Mouse (Mus musculus) limb, embryonic 15.5 days (tissue): ENCODE results near the gene Hrh1. TPM values are rescaled to one million over a fixed set of nuclear protein-coding genes. Genes with fewer than 3 reads are reported as not detected.

Source experiments
- ATAC-seq: fragments of 200-750 bp; cut with Nextera tagmentation; 2 replicates; pipeline ENCODE4 v1.8.0; 2017; ENCODE audit warnings: low read depth, moderate TSS enrichment; ENCODE audit not compliant: insufficient number of reproducible peaks, low FRiP score, low TSS enrichment
- H3K27ac ChIP-seq: fragments of 300-500 bp; sonication (generic); 2 replicates; pipeline ENCODE4 v1.5.1; 2015; ENCODE audit warnings: moderate library complexity, mild to moderate bottlenecking, inconsistent platforms
- H3K27me3 ChIP-seq: fragments of 300-500 bp; sonication (generic); 2 replicates; pipeline ENCODE4 v1.6.1; 2015; ENCODE audit warnings: inconsistent platforms
- H3K36me3 ChIP-seq: fragments of 300-500 bp; sonication (generic); 2 replicates; pipeline ENCODE4 v1.6.1; 2015; ENCODE audit warnings: inconsistent platforms
- H3K4me1 ChIP-seq: fragments of 300-500 bp; sonication (generic); 2 replicates; pipeline ENCODE4 v1.6.1; 2015; ENCODE audit warnings: inconsistent platforms
- H3K4me2 ChIP-seq: fragments of 300-500 bp; sonication (generic); 2 replicates; pipeline ENCODE4 v1.6.1; 2015; ENCODE audit warnings: mild to moderate bottlenecking, inconsistent platforms
- H3K4me3 ChIP-seq: fragments of 300-500 bp; sonication (generic); 2 replicates; pipeline ENCODE4 v1.5.1; 2015; ENCODE audit warnings: mild to moderate bottlenecking, inconsistent platforms
- H3K9ac ChIP-seq: fragments of 300-500 bp; sonication (generic); 2 replicates; pipeline ENCODE4 v1.6.1; 2015; ENCODE audit warnings: inconsistent platforms
- H3K9me3 ChIP-seq: fragments of 300-500 bp; sonication (generic); 2 replicates; pipeline ENCODE4 v1.6.1; 2016; ENCODE audit warnings: inconsistent platforms
- WGBS: fragments of 180-500 bp; shearing (Covaris S2); methylation state at CpG from one replicate; pipeline ENCODE4 v1.1.7; 2015; 5-methylcytosine and 5-hydroxymethylcytosine counted together
- polyA plus RNA-seq: library from polyadenylated mRNA; unstranded; fragments of >200 nt; fragmentation: Nextera tagmentation; extraction: Ambion mirVana; gene quantifications from 2 replicates; pipeline ENCODE4 v1.2.1, GENCODE M21; 2015

Gene Hrh1
- 0.13 and 0.15 TPM in 2 replicates for polyA plus RNA-seq

GRCm38 (mm10) chr6:114397691-114398217, at the start of gene Hrh1:
Gene Hrh1, plus strand, starts transcription at chr6:114397936.
- Histone ChIP-seq H3K27me3 (peaks cover 64% of the 10 kb centered on the region), H3K27ac (no peak within 1 kb of the TSS), H3K4me2 (peak within 1 kb of the TSS; percentile 94), H3K36me3 (no peaks in the 10 kb centered on the region), H3K9ac (peak within 1 kb of the TSS; percentile 35), H3K4me1 (peaks cover 13% of the 10 kb centered on the region), H3K9me3 (no peaks in the 10 kb centered on the region), H3K4me3 (peak within 1 kb of the TSS; percentile 47)
- ATAC-seq, result no peak
- under 1% methylated on average over 53 of the region's 56 CpGs for WGBS

GRCm38 (mm10) chr6:114354635-114355034, 43.1 kb upstream of the Hrh1 start:
- Histone ChIP-seq H3K27ac (no peak overlapping the region), H3K4me2 (no peak overlapping the region), H3K36me3 (no peaks in the 10 kb centered on the region), H3K4me3 (no peak overlapping the region), H3K9me3 (no peaks in the 10 kb centered on the region), H3K27me3 (no peaks in the 10 kb centered on the region), H3K9ac (no peak overlapping the region), H3K4me1 (no peaks in the 10 kb centered on the region)
- WGBS, result 77% methylated on average over 4 of the region's 4 CpGs
- ATAC-seq, result no peak

GRCm38 (mm10) chr6:114358171-114358570, 39.6 kb upstream of the Hrh1 start:
- Histone ChIP-seq H3K27ac (no peak overlapping the region), H3K36me3 (no peaks in the 10 kb centered on the region), H3K4me1 (no peaks in the 10 kb centered on the region), H3K9me3 (no peaks in the 10 kb centered on the region), H3K27me3 (no peaks in the 10 kb centered on the region), H3K4me2 (no peak overlapping the region), H3K4me3 (no peak overlapping the region), H3K9ac (no peak overlapping the region)
- 50% methylated on average over 3 of the region's 3 CpGs for WGBS
- no peak for ATAC-seq

GRCm38 (mm10) chr6:114362355-114362754, 35.4 kb upstream of the Hrh1 start:
- H3K9me3 ChIP-seq, result no peaks in the 10 kb centered on the region
- H3K36me3 ChIP-seq, result no peaks in the 10 kb centered on the region
- H3K4me2 ChIP-seq, result no peak overlapping the region
- H3K9ac ChIP-seq, result no peak overlapping the region
- H3K27ac ChIP-seq, result no peak overlapping the region
- no peaks in the 10 kb centered on the region for H3K4me1 ChIP-seq
- 69% methylated on average over 4 of the region's 4 CpGs for WGBS
- no peak for ATAC-seq
- no peak overlapping the region for H3K4me3 ChIP-seq
- H3K27me3 ChIP-seq, result no peaks in the 10 kb centered on the region

- no peaks in the 10 kb centered on the region for H3K4me1 ChIP-seq
- H3K9ac ChIP-seq, result no peak overlapping the region
- no peak overlapping the region for H3K4me3 ChIP-seq
- H3K36me3 ChIP-seq, result no peaks in the 10 kb centered on the region
- no peaks in the 10 kb centered on the region for H3K9me3 ChIP-seq
- H3K4me2 ChIP-seq, result no peak overlapping the region
- no peak for ATAC-seq
- H3K27me3 ChIP-seq, result no peaks in the 10 kb centered on the region
- WGBS, result 75% methylated on average over 8 of the region's 8 CpGs
- no peak overlapping the region for H3K27ac ChIP-seq
Observed at GRCm38 (mm10) chr6:114363740-114364139, 34.0 kb upstream of the Hrh1 start.

GRCm38 (mm10) chr6:114364734-114365133, 33.0 kb upstream of the Hrh1 start:
- Histone ChIP-seq H3K27ac (no peak overlapping the region), H3K9ac (no peak overlapping the region), H3K4me3 (no peak overlapping the region), H3K4me2 (no peak overlapping the region), H3K4me1 (no peaks in the 10 kb centered on the region), H3K9me3 (no peaks in the 10 kb centered on the region), H3K27me3 (0 out of 2 replicates have a peak, but pooled peaks cover 4% of the 10 kb centered on the region), H3K36me3 (no peaks in the 10 kb centered on the region)
- no peak for ATAC-seq
- WGBS, result 56% methylated on average over 5 of the region's 5 CpGs

GRCm38 (mm10) chr6:114366191-114366590, 31.5 kb upstream of the Hrh1 start:
- no peak overlapping the region for H3K9ac ChIP-seq
- no peaks in the 10 kb centered on the region for H3K36me3 ChIP-seq
- 0 out of 2 replicates have a peak, but pooled peaks cover 4% of the 10 kb centered on the region for H3K27me3 ChIP-seq
- no peak for ATAC-seq
- no peaks in the 10 kb centered on the region for H3K9me3 ChIP-seq
- 69% methylated on average over 5 of the region's 5 CpGs for WGBS
- H3K4me1 ChIP-seq, result no peaks in the 10 kb centered on the region
- H3K4me3 ChIP-seq, result no peak overlapping the region
- no peak overlapping the region for H3K4me2 ChIP-seq
- H3K27ac ChIP-seq, result no peak overlapping the region

- H3K9ac ChIP-seq, result no peak overlapping the region
- ATAC-seq, result no peak
- no peak overlapping the region for H3K4me3 ChIP-seq
- H3K36me3 ChIP-seq, result no peaks in the 10 kb centered on the region
- no peak overlapping the region for H3K4me2 ChIP-seq
- H3K27me3 ChIP-seq, result 0 out of 2 replicates have a peak, but pooled peaks cover 4% of the 10 kb centered on the region
- no peaks in the 10 kb centered on the region for H3K9me3 ChIP-seq
- WGBS, result 55% methylated on average over 6 of the region's 6 CpGs
- H3K27ac ChIP-seq, result no peak overlapping the region
- no peaks in the 10 kb centered on the region for H3K4me1 ChIP-seq
Observed at GRCm38 (mm10) chr6:114367681-114368080, 30.1 kb upstream of the Hrh1 start.

GRCm38 (mm10) chr6:114368196-114368595, 29.5 kb upstream of the Hrh1 start:
- WGBS, result 82% methylated on average over 6 of the region's 6 CpGs
- 0 out of 2 replicates have a peak, but pooled peaks cover 4% of the 10 kb centered on the region for H3K27me3 ChIP-seq
- no peaks in the 10 kb centered on the region for H3K36me3 ChIP-seq
- no peaks in the 10 kb centered on the region for H3K4me1 ChIP-seq
- no peak overlapping the region for H3K4me2 ChIP-seq
- no peak overlapping the region for H3K27ac ChIP-seq
- H3K4me3 ChIP-seq, result no peak overlapping the region
- no peaks in the 10 kb centered on the region for H3K9me3 ChIP-seq
- no peak overlapping the region for H3K9ac ChIP-seq
- ATAC-seq, result no peak

GRCm38 (mm10) chr6:114372741-114373140, 25.0 kb upstream of the Hrh1 start:
- H3K4me3 ChIP-seq, result no peak overlapping the region
- ATAC-seq, result no peak
- no peaks in the 10 kb centered on the region for H3K9me3 ChIP-seq
- H3K9ac ChIP-seq, result no peak overlapping the region
- H3K27me3 ChIP-seq, result 0 out of 2 replicates have a peak, but pooled peaks cover 4% of the 10 kb centered on the region
- H3K27ac ChIP-seq, result no peak overlapping the region
- no peak overlapping the region for H3K4me2 ChIP-seq
- 89% methylated on average over 7 of the region's 7 CpGs for WGBS
- no peaks in the 10 kb centered on the region for H3K4me1 ChIP-seq
- no peaks in the 10 kb centered on the region for H3K36me3 ChIP-seq

- no peaks in the 10 kb centered on the region for H3K9me3 ChIP-seq
- ATAC-seq, result no peak
- no peaks in the 10 kb centered on the region for H3K36me3 ChIP-seq
- H3K9ac ChIP-seq, result no peak overlapping the region
- H3K4me2 ChIP-seq, result no peak overlapping the region
- H3K27ac ChIP-seq, result no peak overlapping the region
- H3K27me3 ChIP-seq, result no peaks in the 10 kb centered on the region
- WGBS, result 69% methylated on average over 3 of the region's 3 CpGs
- no peak overlapping the region for H3K4me3 ChIP-seq
- no peaks in the 10 kb centered on the region for H3K4me1 ChIP-seq
Observed at GRCm38 (mm10) chr6:114380872-114381271, 16.9 kb upstream of the Hrh1 start.

- no peaks in the 10 kb centered on the region for H3K36me3 ChIP-seq
- no peak for ATAC-seq
- H3K4me2 ChIP-seq, result no peak overlapping the region
- H3K9ac ChIP-seq, result no peak overlapping the region
- no peak overlapping the region for H3K27ac ChIP-seq
- peaks cover 9% of the 10 kb centered on the region for H3K27me3 ChIP-seq
- H3K4me3 ChIP-seq, result no peak overlapping the region
- 46% methylated on average over 6 of the region's 6 CpGs for WGBS
- H3K9me3 ChIP-seq, result no peaks in the 10 kb centered on the region
- H3K4me1 ChIP-seq, result no peaks in the 10 kb centered on the region
Observed at GRCm38 (mm10) chr6:114387320-114387719, 10.4 kb upstream of the Hrh1 start.

- 69% methylated on average over 4 of the region's 4 CpGs for WGBS
- H3K4me3 ChIP-seq, result no peak overlapping the region
- H3K27me3 ChIP-seq, result peaks cover 15% of the 10 kb centered on the region
- H3K27ac ChIP-seq, result no peak overlapping the region
- H3K9me3 ChIP-seq, result no peaks in the 10 kb centered on the region
- no peak overlapping the region for H3K9ac ChIP-seq
- no peaks in the 10 kb centered on the region for H3K4me1 ChIP-seq
- no peaks in the 10 kb centered on the region for H3K36me3 ChIP-seq
- no peak overlapping the region for H3K4me2 ChIP-seq
- no peak for ATAC-seq
Observed at GRCm38 (mm10) chr6:114387855-114388254, 9.9 kb upstream of the Hrh1 start.
